Mouse (Mus musculus) layer of hippocampus, postnatal 25 days (tissue): ENCODE data around the gene Ptx3. TPM values are rescaled to one million over a fixed set of nuclear protein-coding genes. Genes with fewer than 3 reads are reported as not detected.

Experiments used
- total RNA-seq, 2 experiments: library from RNA; stranded (reverse); gene quantifications; 2 replicates each; pipeline ENCODE4 v1.2.3; 2021

Gene Ptx3
- total RNA-seq, 2 experiments from 2014 or later, result 2.0 to 2.3 TPM

Other genes with a start within 250 kb of the Ptx3 start
- gene Veph1, start 76.9 kb downstream of the Ptx3 start, total RNA-seq, result under 1 TPM; 0.32 to 0.47 TPM